Mouse (Mus musculus) spleen, postnatal 36 days (tissue): ENCODE data around the gene Pfkfb3.
"Not testable (repeated sequence)": the region's sequence is repeated elsewhere in the genome, so short reads cannot be mapped to it uniquely, and the experiment has no call there.

ENCODE experiments used
- DNase-seq, 2 experiments: peaks; one replicate each; pipeline ENCODE4 v3.0.0; 2022; ENCODE audit warnings: low spot score in 2 of 2, mixed read lengths in 1 of 2

Pfkfb3 gene

DNA sequence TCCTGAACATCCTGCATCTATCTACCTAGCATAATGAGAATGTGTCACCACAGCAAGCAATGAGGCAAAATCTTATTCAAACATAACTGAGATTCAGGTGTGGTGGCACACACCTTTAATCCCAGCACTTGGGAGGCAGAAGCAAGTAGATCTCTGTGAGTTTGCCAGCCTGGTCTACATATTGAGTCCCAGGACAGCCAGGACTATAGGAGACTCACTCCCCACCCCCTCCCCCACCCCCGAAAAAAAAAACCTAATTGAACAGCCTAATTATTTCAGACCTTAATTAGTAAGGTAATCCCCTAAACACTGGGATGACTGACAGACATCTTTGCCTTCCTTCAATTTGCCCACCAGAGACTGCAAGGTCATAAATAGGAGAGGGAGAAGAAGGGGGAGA, 2.2 kb downstream of the Pfkfb3 start:
- DNase-seq: no peak

DNA sequence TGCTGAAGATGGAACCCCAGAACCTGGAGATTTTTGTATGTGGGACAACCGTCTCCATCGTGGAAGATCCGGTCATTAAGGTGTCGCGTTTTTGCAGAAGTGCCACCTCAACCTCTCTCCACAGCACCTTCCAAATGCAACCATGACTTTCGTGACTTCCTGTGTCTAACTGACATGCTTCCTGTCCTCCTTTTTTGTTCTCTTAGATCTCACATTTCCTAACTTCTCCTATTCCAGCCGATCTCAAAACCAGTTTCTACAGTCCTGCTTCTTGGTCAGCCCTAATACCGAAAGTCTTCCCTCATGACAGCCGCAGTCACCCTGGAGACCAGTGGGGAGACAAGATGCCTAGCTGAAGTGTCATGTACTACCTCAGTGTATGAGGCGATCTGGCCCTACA, 5.4 kb downstream of the Pfkfb3 start:
- DNase-seq: no peak

- DNase-seq: peak; percentile 39 to 59
These were observed 6.3 kb downstream of the Pfkfb3 start for GRCm38 (mm10) chr2:11547609-11548008.

DNA sequence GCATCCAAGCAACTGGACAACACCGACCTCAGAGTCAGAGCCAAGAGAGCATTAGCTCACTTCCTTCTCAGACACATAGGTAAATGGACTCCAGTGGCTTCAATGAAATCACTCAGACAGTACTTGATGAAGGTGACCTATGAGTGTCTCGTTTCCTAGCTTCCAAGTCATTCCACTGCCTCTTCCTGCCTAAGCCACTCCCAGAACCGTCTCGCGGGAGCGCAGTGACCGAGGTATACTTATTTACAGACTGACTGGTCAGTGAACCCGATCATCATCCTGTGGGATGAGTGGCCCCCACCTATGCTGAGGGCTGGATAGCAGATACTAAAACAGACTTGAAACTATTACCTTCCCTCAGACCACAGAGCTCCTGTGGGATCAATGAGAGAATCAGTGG, 7.8 kb downstream of the Pfkfb3 start:
- DNase-seq: no peak

GRCm38 (mm10) chr2:11545380-11545779, 8.5 kb downstream of the Pfkfb3 start:
- no peak for DNase-seq

DNA sequence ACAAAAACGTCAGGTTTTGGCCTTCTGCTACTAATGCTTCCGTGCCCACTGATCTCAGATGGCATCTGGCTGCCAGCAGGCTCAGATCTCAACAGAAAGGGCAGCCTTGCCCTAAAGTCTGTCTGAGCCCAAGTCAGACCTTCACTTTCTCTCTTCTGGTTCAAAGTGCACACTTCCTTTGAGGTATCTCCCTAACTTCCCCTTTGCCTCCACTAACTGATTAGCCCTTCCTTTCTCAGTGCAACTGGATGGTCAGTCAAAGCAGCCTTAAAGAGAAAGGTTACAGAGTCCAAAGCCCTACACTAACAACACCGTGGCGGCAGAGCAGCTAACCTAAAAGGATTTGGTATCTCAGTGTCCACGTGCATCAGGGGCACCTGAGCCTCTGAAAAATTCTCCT, 9.5 kb downstream of the Pfkfb3 start:
- peak in 1 of 2 experiments; percentile 34 for DNase-seq

DNA sequence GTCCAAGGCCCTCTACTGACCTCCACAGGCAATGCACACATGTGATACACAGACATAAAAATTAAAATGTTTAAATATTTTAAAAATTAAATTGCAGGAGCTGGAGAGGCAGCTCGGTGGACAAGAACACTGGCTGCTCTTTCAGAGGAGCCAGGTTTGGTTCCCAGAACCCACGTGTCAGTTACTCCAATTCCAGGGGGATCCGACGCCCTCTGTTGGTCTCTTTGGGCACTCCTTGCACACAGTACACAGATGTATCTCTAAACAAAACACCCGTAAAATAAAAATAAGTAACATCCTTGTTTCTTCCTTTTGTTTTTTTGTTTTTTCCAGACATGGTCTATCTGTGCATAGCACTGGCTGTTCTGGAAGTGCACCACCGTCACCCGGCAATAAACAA, 10.7 kb downstream of the Pfkfb3 start:
- no peak for DNase-seq

GRCm38 (mm10) chr2:11542640-11543039, 11.2 kb downstream of the Pfkfb3 start:
- peak; percentile 72 to 79 for DNase-seq

DNA sequence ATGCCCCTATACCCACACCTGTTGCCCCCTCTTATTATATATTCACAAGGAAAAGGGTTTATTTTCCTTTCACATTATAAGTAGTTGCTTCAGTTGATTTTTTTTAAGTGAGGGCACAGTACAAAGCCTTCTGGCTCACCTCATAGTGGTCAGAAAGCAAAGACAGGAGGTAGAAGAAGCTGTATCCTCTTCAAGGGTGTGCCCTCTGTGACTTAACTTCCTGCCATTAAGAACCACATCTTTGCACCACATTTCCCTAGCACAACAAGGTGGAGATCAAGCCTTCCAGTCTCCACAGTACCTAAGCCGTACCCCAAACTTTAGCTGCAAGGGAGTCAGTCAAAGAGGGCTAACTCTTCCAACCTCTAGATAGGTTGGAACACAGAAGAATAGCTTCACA, 11.8 kb downstream of the Pfkfb3 start:
- no peak for DNase-seq

DNA sequence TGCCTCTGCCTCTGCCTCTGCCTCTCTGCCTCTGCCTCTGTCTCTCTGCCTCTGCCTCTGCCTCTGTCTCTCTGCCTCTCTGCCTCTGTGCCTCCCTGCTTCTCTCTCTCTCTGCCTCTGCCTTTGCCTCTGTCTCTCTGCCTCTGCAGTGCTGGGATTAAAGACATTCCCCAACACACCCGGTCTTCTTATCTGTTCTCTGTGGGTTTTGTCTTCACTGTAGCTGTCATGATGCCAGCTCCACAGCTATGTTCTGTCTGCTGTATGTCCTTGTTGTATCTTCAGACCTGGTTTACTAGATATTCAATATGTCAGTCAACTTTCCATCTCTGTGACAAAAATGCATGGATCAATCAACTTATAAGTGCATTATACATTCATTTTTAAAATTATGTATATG, 12.3 kb downstream of the Pfkfb3 start:
- not testable (repeated sequence) for DNase-seq

GRCm38 (mm10) chr2:11535966-11536365, 17.9 kb downstream of the Pfkfb3 start:
- DNase-seq: no peak

DNA sequence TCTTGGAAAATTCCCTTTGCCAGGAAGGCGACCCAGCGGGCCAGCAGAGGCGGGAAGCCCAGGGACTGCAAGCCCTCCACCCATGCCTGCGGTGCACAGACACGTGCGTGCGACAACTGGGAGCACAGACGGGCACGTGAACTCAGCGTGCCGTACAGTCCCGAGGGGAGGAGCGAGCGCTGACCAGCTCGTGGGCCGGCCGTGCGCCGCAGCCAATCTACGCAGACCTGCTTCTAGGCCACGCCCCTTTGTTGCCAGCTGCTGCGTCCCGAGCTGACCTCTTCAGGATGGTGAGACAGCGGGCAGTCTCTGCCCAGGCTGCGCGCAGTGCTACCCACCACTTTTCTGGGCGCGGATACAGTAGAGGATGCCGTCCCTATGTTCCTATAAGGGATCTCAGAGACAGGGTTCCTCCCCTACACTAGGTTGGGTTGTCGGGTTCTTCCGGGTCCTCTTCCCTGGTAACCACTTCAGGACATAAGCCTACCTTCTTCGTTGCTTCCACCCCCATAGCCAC, 18.4 kb downstream of the Pfkfb3 start:
- peak; percentile 90 to 92 for DNase-seq

DNA sequence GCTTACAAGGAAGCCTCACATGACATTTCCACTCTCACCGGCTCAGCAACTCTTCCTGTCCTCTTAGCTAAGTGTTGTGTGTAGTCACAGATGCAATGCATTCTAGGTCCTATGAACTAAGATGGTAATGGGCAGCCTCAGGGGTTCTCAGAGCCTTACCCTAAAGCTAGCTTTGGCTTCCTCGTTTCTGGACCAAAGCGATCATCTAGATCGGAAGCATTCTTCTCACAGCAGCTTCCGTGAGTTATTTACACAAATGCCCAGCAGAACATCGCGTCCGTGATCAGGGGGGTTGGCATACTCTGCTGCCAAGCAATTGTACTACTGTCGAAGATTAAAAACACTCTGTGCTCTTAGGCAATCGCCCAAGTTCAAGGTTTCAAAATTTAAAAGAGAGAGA, 19.1 kb downstream of the Pfkfb3 start:
- DNase-seq: peak; percentile 29 to 35

GRCm38 (mm10) chr2:11530101-11530500, 23.8 kb downstream of the Pfkfb3 start:
- no peak for DNase-seq

- DNase-seq: no peak
These were observed 27.8 kb downstream of the Pfkfb3 start for GRCm38 (mm10) chr2:11526063-11526462.

DNA sequence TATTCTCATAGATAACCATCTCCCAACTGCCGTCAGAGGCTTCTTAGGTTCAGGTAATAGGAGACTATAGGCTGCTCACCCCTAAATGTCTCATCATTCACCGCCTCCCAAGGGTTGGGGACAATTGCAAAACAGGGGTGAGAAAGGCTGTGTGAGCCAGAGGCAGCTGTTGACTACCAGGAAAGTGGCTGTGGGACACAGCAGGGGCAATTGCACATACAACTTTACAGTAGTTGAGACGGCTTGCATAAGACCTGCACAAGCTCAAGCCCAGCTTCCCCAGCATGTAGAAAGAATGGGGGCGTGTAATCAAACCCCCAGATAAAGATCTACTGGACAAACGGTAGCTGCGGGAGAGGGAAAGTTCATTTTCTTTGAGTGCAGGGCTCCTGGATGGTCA, 29.1 kb downstream of the Pfkfb3 start:
- no peak for DNase-seq

GRCm38 (mm10) chr2:11521758-11522157, 32.1 kb downstream of the Pfkfb3 start:
- no peak for DNase-seq

- no peak for DNase-seq
These were observed 33.1 kb downstream of the Pfkfb3 start for GRCm38 (mm10) chr2:11520786-11521185.

- DNase-seq: no peak
These were observed 38.0 kb downstream of the Pfkfb3 start for GRCm38 (mm10) chr2:11515828-11516227.

- DNase-seq: no peak
These were observed 40.6 kb downstream of the Pfkfb3 start for GRCm38 (mm10) chr2:11513057-11513967.

DNA sequence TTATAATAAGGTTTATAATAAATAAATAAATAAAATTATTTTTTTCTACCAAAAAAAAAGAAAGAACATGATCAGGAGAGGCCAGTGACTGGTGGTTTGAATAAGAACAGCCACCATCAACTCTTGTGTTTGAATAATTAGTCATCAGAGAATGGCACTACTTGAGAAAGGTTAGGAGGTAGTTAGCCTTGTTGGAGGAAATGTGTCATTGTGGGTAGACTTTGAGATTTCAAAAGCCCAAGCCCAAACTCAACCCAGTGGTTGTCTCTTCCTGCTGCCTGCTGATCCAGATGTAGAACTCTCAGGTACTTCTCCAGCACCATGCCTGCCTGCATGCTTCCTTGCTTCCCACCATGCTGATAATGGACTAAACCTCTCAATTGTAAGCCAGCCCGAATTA, 41.8 kb downstream of the Pfkfb3 start:
- no peak for DNase-seq

DNA sequence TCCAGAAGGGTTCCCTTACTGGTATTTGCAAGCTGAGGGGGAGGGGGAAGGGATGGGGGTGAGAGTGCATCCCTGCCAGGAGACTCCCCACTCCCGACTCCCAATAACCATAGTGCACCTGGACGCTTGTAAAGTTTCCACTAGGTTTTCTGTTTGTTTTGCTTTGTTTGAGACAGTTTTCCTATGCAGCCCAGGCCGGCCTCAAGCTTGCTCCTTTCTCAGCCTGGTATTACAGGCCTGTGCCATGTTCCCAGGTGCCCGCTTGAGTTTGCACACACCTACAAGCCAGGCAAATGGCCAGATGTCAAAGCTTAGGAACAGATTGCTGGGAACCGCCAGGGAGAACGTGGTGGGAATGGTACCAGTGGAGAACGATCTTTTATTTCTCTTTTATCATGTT, 50.1 kb downstream of the Pfkfb3 start:
- no peak for DNase-seq

DNA sequence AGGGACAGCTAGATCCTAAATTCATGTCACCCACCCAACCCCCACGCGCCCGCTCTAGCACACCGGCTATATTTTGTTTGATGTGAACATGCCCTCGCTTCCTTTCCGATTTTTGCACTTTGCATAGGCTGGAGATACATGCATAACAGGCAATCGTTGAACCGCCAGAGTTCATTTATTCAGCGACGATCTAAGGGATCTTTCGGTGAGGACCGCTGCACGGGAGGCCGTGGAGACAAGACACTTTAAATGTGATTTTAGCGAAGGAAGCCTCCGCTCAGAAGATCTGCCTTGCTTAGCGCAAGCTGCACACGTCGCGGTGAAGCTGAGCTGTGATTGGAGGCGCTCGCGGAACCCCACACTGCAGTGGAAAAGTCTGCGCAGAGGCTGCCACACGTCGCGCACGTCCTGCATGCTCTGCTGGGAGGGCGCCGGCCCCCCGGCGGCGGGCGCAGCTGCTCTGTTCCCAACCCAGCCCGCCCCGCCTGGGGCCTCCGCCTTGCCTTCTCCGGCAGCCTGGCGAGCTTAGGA, 50.9 kb downstream of the Pfkfb3 start:
- DNase-seq: peak; percentile 81 to 83
